Mouse (Mus musculus): ENCODE data around the gene Mrpl57. TPM values are rescaled to one million over a fixed set of nuclear protein-coding genes. Genes with fewer than 3 reads are reported as not detected.
"Not testable (repeated sequence)": the region's sequence is repeated elsewhere in the genome, so short reads cannot be mapped to it uniquely, and the experiment has no call there.

Gene Mrpl57
- polyA plus RNA-seq, 1 experiment from 2014 or later: 127 TPM

GRCm38 (mm10) chr14:57820839-57821238 lies 5.2 kb upstream of the Mrpl57 start:
- Histone ChIP-seq H3K36me3 (peaks cover 44% of the 10 kb centered on the region), H3K4me2 (replicated peaks) (no peak overlapping the region), H3K4me1 (peaks cover 5% of the 10 kb centered on the region), H3K27ac (no peak overlapping the region), H3K9ac (no peak overlapping the region), H3K9me3 (no peaks in the 10 kb centered on the region), H3K4me3 (no peak overlapping the region), H3K27me3 (no peaks in the 10 kb centered on the region)
- ATAC-seq (ENCODE audit: insufficient number of reproducible peaks, insufficient read depth, low FRiP score, low TSS enrichment): no peak
- WGBS: 79% methylated on average over 4 of the region's 4 CpGs

- no peak for ATAC-seq (ENCODE audit: insufficient number of reproducible peaks, insufficient read depth, low FRiP score, low TSS enrichment)
- Histone ChIP-seq H3K4me3 (peak overlapping the region; percentile 68), H3K9ac (peak overlapping the region; percentile 82), H3K27me3 (no peaks in the 10 kb centered on the region), H3K9me3 (no peaks in the 10 kb centered on the region), H3K27ac (no peak overlapping the region), H3K4me1 (peaks cover 16% of the 10 kb centered on the region), H3K36me3 (0 out of 2 replicates have a peak, but pooled peaks cover 2% of the 10 kb centered on the region), H3K4me2 (replicated peaks) (peak overlapping the region; percentile 72)
- WGBS: 85% methylated on average over 1 of the region's 1 CpGs
Observed at GRCm38 (mm10) chr14:57827284-57827683, 1.2 kb downstream of the Mrpl57 start.

- Histone ChIP-seq H3K9me3 (no peaks in the 10 kb centered on the region), H3K4me2 (replicated peaks) (no peak overlapping the region), H3K27ac (no peak overlapping the region), H3K9ac (no peak overlapping the region), H3K27me3 (no peaks in the 10 kb centered on the region), H3K36me3 (peaks cover 30% of the 10 kb centered on the region), H3K4me1 (no peaks in the 10 kb centered on the region), H3K4me3 (no peak overlapping the region)
- 90% methylated on average over 2 of the region's 2 CpGs for WGBS
- no peak for ATAC-seq (ENCODE audit: insufficient number of reproducible peaks, insufficient read depth, low FRiP score, low TSS enrichment)
Observed at GRCm38 (mm10) chr14:57833526-57833925, 7.5 kb downstream of the Mrpl57 start.

GRCm38 (mm10) chr14:57835157-57835556 lies 9.1 kb downstream of the Mrpl57 start:
- Histone ChIP-seq H3K4me1 (no peaks in the 10 kb centered on the region), H3K4me3 (no peak overlapping the region), H3K27ac (no peak overlapping the region), H3K9ac (no peak overlapping the region), H3K27me3 (no peaks in the 10 kb centered on the region), H3K36me3 (peaks cover 35% of the 10 kb centered on the region), H3K9me3 (no peaks in the 10 kb centered on the region), H3K4me2 (replicated peaks) (no peak overlapping the region)
- WGBS: 93% methylated on average over 10 of the region's 10 CpGs
- ATAC-seq (ENCODE audit: insufficient number of reproducible peaks, insufficient read depth, low FRiP score, low TSS enrichment): no peak

GRCm38 (mm10) chr14:57844535-57844934 lies 18.5 kb downstream of the Mrpl57 start:
- H3K9me3 ChIP-seq: no peaks in the 10 kb centered on the region
- no peak overlapping the region for H3K9ac ChIP-seq
- no peak overlapping the region for H3K4me2 ChIP-seq (replicated peaks)
- H3K27me3 ChIP-seq: no peaks in the 10 kb centered on the region
- H3K27ac ChIP-seq: no peak overlapping the region
- H3K4me3 ChIP-seq: no peak overlapping the region
- WGBS: 86% methylated on average over 3 of the region's 3 CpGs
- H3K4me1 ChIP-seq: no peaks in the 10 kb centered on the region
- peaks cover 46% of the 10 kb centered on the region for H3K36me3 ChIP-seq
- no peak for ATAC-seq (ENCODE audit: insufficient number of reproducible peaks, insufficient read depth, low FRiP score, low TSS enrichment)

GRCm38 (mm10) chr14:57848061-57848460 lies 22.0 kb downstream of the Mrpl57 start:
- not testable (repeated sequence) for H3K9ac ChIP-seq; H3K4me1 ChIP-seq; H3K9me3 ChIP-seq; H3K4me3 ChIP-seq; H3K4me2 ChIP-seq (replicated peaks); H3K27ac ChIP-seq; H3K27me3 ChIP-seq; ATAC-seq (ENCODE audit: insufficient number of reproducible peaks, insufficient read depth, low FRiP score, low TSS enrichment)
- peaks cover 40% of the 10 kb centered on the region for H3K36me3 ChIP-seq
- 78% methylated on average over 5 of the region's 5 CpGs for WGBS

GRCm38 (mm10) chr14:57848646-57849045 lies 22.6 kb downstream of the Mrpl57 start:
- no peaks in the 10 kb centered on the region for H3K4me1 ChIP-seq
- no peak overlapping the region for H3K4me3 ChIP-seq
- no peak overlapping the region for H3K4me2 ChIP-seq (replicated peaks)
- no peak for ATAC-seq (ENCODE audit: insufficient number of reproducible peaks, insufficient read depth, low FRiP score, low TSS enrichment)
- H3K9ac ChIP-seq: no peak overlapping the region
- peaks cover 39% of the 10 kb centered on the region for H3K36me3 ChIP-seq
- WGBS: 91% methylated on average over 2 of the region's 2 CpGs
- no peaks in the 10 kb centered on the region for H3K9me3 ChIP-seq
- no peaks in the 10 kb centered on the region for H3K27me3 ChIP-seq
- no peak overlapping the region for H3K27ac ChIP-seq

GRCm38 (mm10) chr14:57850330-57850729 lies 24.3 kb downstream of the Mrpl57 start:
- H3K4me3 ChIP-seq: no peak overlapping the region
- H3K9me3 ChIP-seq: no peaks in the 10 kb centered on the region
- 85% methylated on average over 3 of the region's 3 CpGs for WGBS
- no peaks in the 10 kb centered on the region for H3K27me3 ChIP-seq
- H3K4me1 ChIP-seq: no peaks in the 10 kb centered on the region
- H3K4me2 ChIP-seq (replicated peaks): no peak overlapping the region
- ATAC-seq (ENCODE audit: insufficient number of reproducible peaks, insufficient read depth, low FRiP score, low TSS enrichment): no peak
- no peak overlapping the region for H3K9ac ChIP-seq
- H3K27ac ChIP-seq: no peak overlapping the region
- H3K36me3 ChIP-seq: peaks cover 30% of the 10 kb centered on the region

GRCm38 (mm10) chr14:57852961-57853360 lies 26.9 kb downstream of the Mrpl57 start:
- Histone ChIP-seq H3K4me3 (no peak overlapping the region), H3K27me3 (no peaks in the 10 kb centered on the region), H3K9ac (no peak overlapping the region), H3K9me3 (no peaks in the 10 kb centered on the region), H3K4me2 (replicated peaks) (no peak overlapping the region), H3K4me1 (no peaks in the 10 kb centered on the region), H3K36me3 (peaks cover 26% of the 10 kb centered on the region), H3K27ac (no peak overlapping the region)
- WGBS: 90% methylated on average over 2 of the region's 2 CpGs
- no peak for ATAC-seq (ENCODE audit: insufficient number of reproducible peaks, insufficient read depth, low FRiP score, low TSS enrichment)

DNA sequence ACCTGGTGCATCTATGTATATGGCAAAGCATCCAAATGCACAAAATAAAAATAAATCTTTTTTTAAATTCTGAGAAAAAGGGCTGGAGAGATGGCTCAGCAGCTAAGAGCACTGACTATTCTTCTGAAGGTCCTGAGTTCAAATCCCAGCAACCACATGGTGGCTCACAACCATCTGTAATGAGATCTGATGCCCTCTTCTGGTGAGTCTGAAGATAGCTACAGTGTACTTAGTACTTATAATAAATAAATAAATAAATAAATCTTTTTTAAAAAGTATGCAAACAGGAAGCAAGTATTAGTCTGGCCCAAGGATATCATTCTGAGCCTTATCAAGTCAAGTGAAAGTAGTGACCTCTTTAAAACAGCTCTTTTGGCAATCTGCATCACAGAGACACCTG lies 30.0 kb downstream of the Mrpl57 start:
- H3K9me3 ChIP-seq; H3K9ac ChIP-seq; H3K4me1 ChIP-seq; H3K27me3 ChIP-seq; H3K4me2 ChIP-seq (replicated peaks); ATAC-seq (ENCODE audit: insufficient number of reproducible peaks, insufficient read depth, low FRiP score, low TSS enrichment); H3K27ac ChIP-seq; H3K4me3 ChIP-seq: not testable (repeated sequence)
- H3K36me3 ChIP-seq: peaks cover 27% of the 10 kb centered on the region

- H3K9ac ChIP-seq: no peak overlapping the region
- ATAC-seq (ENCODE audit: insufficient number of reproducible peaks, insufficient read depth, low FRiP score, low TSS enrichment): no peak
- WGBS: 96% methylated on average over 2 of the region's 2 CpGs
Observed at GRCm38 (mm10) chr14:57858601-57859000, 32.6 kb downstream of the Mrpl57 start.

DNA sequence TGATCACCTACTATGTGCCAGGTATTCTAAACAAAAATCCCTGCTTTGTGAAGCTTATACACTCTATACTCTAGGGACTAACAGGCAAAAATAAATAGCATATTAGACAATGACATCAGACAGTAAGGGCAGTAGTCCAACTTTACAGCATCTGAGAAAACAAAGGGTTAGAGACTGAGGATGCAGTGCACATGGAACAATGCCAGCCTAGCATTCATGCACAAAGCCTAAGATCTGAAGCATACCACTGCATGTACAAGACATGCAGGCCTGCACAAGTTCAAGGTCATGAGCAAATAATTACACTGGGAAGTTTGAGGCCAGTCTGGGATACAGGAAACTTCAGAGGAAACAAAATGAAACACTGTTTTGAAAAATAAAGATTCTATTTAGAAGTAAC lies 33.5 kb downstream of the Mrpl57 start:
- Histone ChIP-seq H3K9ac (no peak overlapping the region), H3K4me1 (no peaks in the 10 kb centered on the region), H3K27ac (no peak overlapping the region), H3K9me3 (no peaks in the 10 kb centered on the region), H3K4me3 (no peak overlapping the region), H3K36me3 (peaks cover 42% of the 10 kb centered on the region), H3K27me3 (no peaks in the 10 kb centered on the region), H3K4me2 (replicated peaks) (no peak overlapping the region)
- ATAC-seq (ENCODE audit: insufficient number of reproducible peaks, insufficient read depth, low FRiP score, low TSS enrichment): no peak

More at GRCm38 (mm10) chr14:57858601-57859000, 32.6 kb downstream of the Mrpl57 start:
- Histone ChIP-seq H3K36me3 (peaks cover 39% of the 10 kb centered on the region), H3K27me3 (no peaks in the 10 kb centered on the region), H3K9me3 (no peaks in the 10 kb centered on the region), H3K27ac (no peak overlapping the region), H3K4me2 (replicated peaks) (no peak overlapping the region), H3K4me1 (no peaks in the 10 kb centered on the region), H3K4me3 (no peak overlapping the region)

DNA sequence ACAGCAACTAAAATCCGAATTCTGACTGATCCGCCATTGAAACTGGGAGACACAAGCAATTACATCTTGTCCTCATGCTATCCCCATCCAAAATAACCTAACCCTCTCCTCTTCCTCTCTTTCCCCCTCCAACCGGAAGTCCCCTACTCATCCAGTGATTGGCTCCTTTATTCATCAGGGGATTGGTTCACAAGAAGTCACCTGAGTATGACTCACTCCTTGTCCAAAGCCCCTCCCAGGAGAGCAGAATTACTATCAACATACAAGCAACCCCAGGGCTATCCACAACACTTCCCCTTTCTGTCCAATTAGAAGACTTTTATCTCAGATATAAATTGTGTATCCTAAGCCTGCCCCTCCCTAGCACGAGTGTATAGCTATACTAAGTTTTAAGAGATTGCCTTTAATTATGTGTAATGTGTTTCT lies 36.0 kb downstream of the Mrpl57 start:
- Histone ChIP-seq H3K36me3 (peaks cover 52% of the 10 kb centered on the region), H3K9me3 (no peaks in the 10 kb centered on the region), H3K27ac (no peak overlapping the region), H3K9ac (no peak overlapping the region), H3K4me1 (no peaks in the 10 kb centered on the region), H3K4me2 (replicated peaks) (no peak overlapping the region), H3K27me3 (no peaks in the 10 kb centered on the region), H3K4me3 (no peak overlapping the region)
- WGBS: 90% methylated on average over 4 of the region's 4 CpGs
- ATAC-seq (ENCODE audit: insufficient number of reproducible peaks, insufficient read depth, low FRiP score, low TSS enrichment): no peak

All from embryonic facial prominence, embryonic 12.5 days (tissue).